Mouse (Mus musculus) embryonic facial prominence, embryonic 14.5 days (tissue): Measurements from ENCODE around the gene Hsdl1. TPM values are rescaled to one million over a fixed set of nuclear protein-coding genes. Genes with fewer than 3 reads are reported as not detected.

Source experiments
- ATAC-seq: fragments of 200-750 bp; cut with Nextera tagmentation; 2 replicates; pipeline ENCODE4 v1.8.0; 2017; ENCODE audit warnings: low read depth, moderate number of reproducible peaks, moderate TSS enrichment
- DNase-seq: peaks from one replicate; pipeline ENCODE4 v3.0.0-alpha.2; 2015; ENCODE audit warnings: low spot score
- H3K27ac ChIP-seq: fragments of 300-500 bp; sonication (generic); replicated peaks from 2 replicates; pipeline ENCODE4 v1.5.1; 2014; ENCODE audit warnings: low read depth, mild to moderate bottlenecking, low read length, moderate library complexity
- H3K27me3 ChIP-seq: fragments of 300-500 bp; sonication (generic); replicated peaks from 2 replicates; pipeline ENCODE4 v1.6.1; 2014; ENCODE audit warnings: low read length; ENCODE audit not compliant: control insufficient read depth, insufficient read depth
- H3K36me3 ChIP-seq: fragments of 300-500 bp; sonication (generic); 2 replicates; pipeline ENCODE4 v1.6.1; 2014; ENCODE audit warnings: low read length, mixed read lengths; ENCODE audit not compliant: control insufficient read depth, insufficient read depth
- H3K4me1 ChIP-seq: fragments of 300-500 bp; sonication (generic); 2 replicates; pipeline ENCODE4 v1.6.1; 2014; ENCODE audit warnings: antibody characterized with exemption, low read length; ENCODE audit not compliant: control insufficient read depth, insufficient read depth
- H3K4me2 ChIP-seq: fragments of 300-500 bp; sonication (generic); 2 replicates; pipeline ENCODE4 v1.6.1; 2014; ENCODE audit warnings: low read depth, mild to moderate bottlenecking, low read length, moderate library complexity, mixed read lengths
- H3K4me3 ChIP-seq: fragments of 300-500 bp; sonication (generic); 2 replicates; pipeline ENCODE4 v1.5.1; 2014; ENCODE audit warnings: low read depth, mild to moderate bottlenecking, low read length
- H3K9ac ChIP-seq: fragments of 300-500 bp; sonication (generic); 2 replicates; pipeline ENCODE4 v1.6.1; 2014; ENCODE audit warnings: low read depth, mild to moderate bottlenecking, low read length, moderate library complexity, mixed read lengths
- H3K9me3 ChIP-seq: fragments of 300-500 bp; sonication (generic); 2 replicates; pipeline ENCODE4 v1.6.1; 2016; ENCODE audit warnings: low read length; ENCODE audit not compliant: control insufficient read depth
- WGBS: fragments of 180-500 bp; shearing (Covaris S2); extraction: QIAGEN DNeasy Blood & Tissue Kit; methylation state at CpG from one replicate; pipeline ENCODE4 v1.1.7; 2014; 5-methylcytosine and 5-hydroxymethylcytosine counted together
- polyA plus RNA-seq: library from polyadenylated mRNA; unstranded; fragments of >200 nt; fragmentation: Nextera tagmentation; extraction: Ambion mirVana; gene quantifications from 2 replicates; pipeline ENCODE4 v1.2.1, GENCODE M21; 2014

The Hsdl1 gene
- polyA plus RNA-seq, 1 experiment from 2014 or later: 34.0 TPM

GRCm38 (mm10) chr8:119531397-119531796 is 43.6 kb downstream of the Hsdl1 start:
- Histone ChIP-seq H3K27ac (no peak overlapping the region), H3K36me3 (peaks cover 100% of the 10 kb centered on the region), H3K4me1 (no peaks in the 10 kb centered on the region), H3K4me2 (no peak overlapping the region), H3K27me3 (no peaks in the 10 kb centered on the region), H3K9me3 (no peaks in the 10 kb centered on the region), H3K4me3 (no peak overlapping the region), H3K9ac (no peak overlapping the region)
- no peak for ATAC-seq
- 88% methylated on average over 3 of the region's 3 CpGs for WGBS
- DNase-seq: no peak

- no peaks in the 10 kb centered on the region for H3K27me3 ChIP-seq
- ATAC-seq (no peak), DNase-seq (no peak)
- H3K9ac ChIP-seq: no peak overlapping the region
- peaks cover 95% of the 10 kb centered on the region for H3K36me3 ChIP-seq
- no peak overlapping the region for H3K4me2 ChIP-seq
- no peaks in the 10 kb centered on the region for H3K4me1 ChIP-seq
- H3K27ac ChIP-seq: no peak overlapping the region
- H3K9me3 ChIP-seq: no peaks in the 10 kb centered on the region
- H3K4me3 ChIP-seq: no peak overlapping the region
- WGBS: 90% methylated on average over 6 of the region's 6 CpGs
Observed at GRCm38 (mm10) chr8:119530937-119531336, 44.0 kb downstream of the Hsdl1 start.

- Histone ChIP-seq H3K27me3 (no peaks in the 10 kb centered on the region), H3K36me3 (peaks cover 95% of the 10 kb centered on the region), H3K9me3 (no peaks in the 10 kb centered on the region), H3K4me2 (no peak overlapping the region), H3K27ac (no peak overlapping the region), H3K9ac (no peak overlapping the region), H3K4me3 (no peak overlapping the region), H3K4me1 (no peaks in the 10 kb centered on the region)
- DNase-seq (no peak), ATAC-seq (no peak)
- 92% methylated on average over 7 of the region's 7 CpGs for WGBS
Observed at GRCm38 (mm10) chr8:119528762-119529161, 46.2 kb downstream of the Hsdl1 start.

- DNase-seq: no peak
- peaks cover 99% of the 10 kb centered on the region for H3K36me3 ChIP-seq
- no peaks in the 10 kb centered on the region for H3K9me3 ChIP-seq
Observed at GRCm38 (mm10) chr8:119520102-119520501, 54.9 kb downstream of the Hsdl1 start.

GRCm38 (mm10) chr8:119516674-119517073 is 58.3 kb downstream of the Hsdl1 start:
- Histone ChIP-seq H3K9me3 (no peaks in the 10 kb centered on the region), H3K4me2 (no peak overlapping the region), H3K27ac (no peak overlapping the region), H3K9ac (no peak overlapping the region), H3K27me3 (no peaks in the 10 kb centered on the region), H3K36me3 (peaks cover 100% of the 10 kb centered on the region), H3K4me1 (no peaks in the 10 kb centered on the region), H3K4me3 (no peak overlapping the region)
- WGBS: 61% methylated on average over 5 of the region's 5 CpGs
- DNase-seq: no peak
- peak; percentile 9; the same call in 1 of the 2 replicates for ATAC-seq

More at GRCm38 (mm10) chr8:119520102-119520501, 54.9 kb downstream of the Hsdl1 start:
- Histone ChIP-seq H3K4me2 (no peak overlapping the region), H3K27me3 (no peaks in the 10 kb centered on the region), H3K4me3 (no peak overlapping the region), H3K9ac (no peak overlapping the region), H3K27ac (no peak overlapping the region), H3K4me1 (no peaks in the 10 kb centered on the region)
- 68% methylated on average over 7 of the region's 7 CpGs for WGBS
- no peak for ATAC-seq

GRCm38 (mm10) chr8:119515767-119516166 is 59.2 kb downstream of the Hsdl1 start:
- H3K27me3 ChIP-seq: no peaks in the 10 kb centered on the region
- ATAC-seq (no peak), DNase-seq (no peak)
- WGBS: 62% methylated on average over 3 of the region's 3 CpGs
- no peaks in the 10 kb centered on the region for H3K9me3 ChIP-seq
- no peak overlapping the region for H3K4me2 ChIP-seq
- no peak overlapping the region for H3K9ac ChIP-seq
- H3K36me3 ChIP-seq: peaks cover 98% of the 10 kb centered on the region
- no peak overlapping the region for H3K4me3 ChIP-seq
- no peak overlapping the region for H3K27ac ChIP-seq
- H3K4me1 ChIP-seq: no peaks in the 10 kb centered on the region

GRCm38 (mm10) chr8:119514940-119515339 is 60.0 kb downstream of the Hsdl1 start:
- Histone ChIP-seq H3K27ac (no peak overlapping the region), H3K27me3 (no peaks in the 10 kb centered on the region), H3K9ac (no peak overlapping the region), H3K4me1 (no peaks in the 10 kb centered on the region), H3K4me2 (no peak overlapping the region), H3K9me3 (no peaks in the 10 kb centered on the region), H3K36me3 (peaks cover 98% of the 10 kb centered on the region), H3K4me3 (no peak overlapping the region)
- WGBS: 94% methylated on average over 3 of the region's 3 CpGs
- ATAC-seq (no peak), DNase-seq (no peak)

- H3K27me3 ChIP-seq: no peaks in the 10 kb centered on the region
- H3K4me1 ChIP-seq: no peaks in the 10 kb centered on the region
- H3K4me2 ChIP-seq: no peak overlapping the region
- no peak for DNase-seq
- no peak overlapping the region for H3K9ac ChIP-seq
- H3K27ac ChIP-seq: no peak overlapping the region
- no peaks in the 10 kb centered on the region for H3K9me3 ChIP-seq
- no peak for ATAC-seq
- no peak overlapping the region for H3K4me3 ChIP-seq
- 85% methylated on average over 4 of the region's 4 CpGs for WGBS
- peaks cover 98% of the 10 kb centered on the region for H3K36me3 ChIP-seq
Observed at GRCm38 (mm10) chr8:119513405-119513804, 61.6 kb downstream of the Hsdl1 start.
